Mouse (Mus musculus): ENCODE data around the gene Lsamp.

- TF ChIP-seq CTCF (IDR thresholded peaks at IDR 0.05): no peak
- no peak for TF ChIP-seq POLR2A (IDR thresholded peaks at IDR 0.05; ENCODE audit: insufficient read depth, low read depth, low read length)
- TF ChIP-seq EP300 (IDR thresholded peaks at IDR 0.05; ENCODE audit: insufficient read depth, low read depth, low read length): no peak
Observed at GRCm38 (mm10) chr16:40471967-40472366, 487.8 kb downstream of the Lsamp start.
